Mouse (Mus musculus) embryo, embryonic 9.5 days (tissue): ENCODE measurements around the gene Stxbp1.

Source experiments
- DNase-seq: peaks from one replicate; pipeline ENCODE4 v3.0.0-alpha.2; 2017; ENCODE audit errors: extremely low spot score

Gene Stxbp1

GRCm38 (mm10) chr2:32788581-32788980 is 58.5 kb downstream of the Stxbp1 start:
- DNase-seq: no peak

DNA sequence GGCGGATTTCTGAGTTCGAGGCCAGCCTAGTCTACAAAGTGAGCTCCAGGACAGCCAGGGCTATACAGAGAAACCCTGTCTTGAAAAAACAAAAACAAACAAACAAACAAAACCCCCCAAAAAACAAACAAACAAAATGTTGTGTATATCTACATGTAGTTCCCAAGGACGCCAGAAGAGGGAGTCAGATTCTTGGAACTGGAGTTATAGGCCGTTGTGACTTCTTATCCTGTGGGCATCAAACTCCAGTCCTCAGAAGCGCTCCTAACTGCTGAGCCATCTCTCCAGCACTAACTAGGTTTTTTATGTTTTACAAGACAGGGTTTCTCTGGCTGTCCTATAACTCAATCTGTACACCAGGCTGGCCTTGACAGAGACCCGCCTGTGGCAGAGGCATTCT is 59.9 kb downstream of the Stxbp1 start:
- no peak for DNase-seq

- DNase-seq: no peak
Observed at GRCm38 (mm10) chr2:32784048-32784681, 62.9 kb downstream of the Stxbp1 start, which contains the start of gene Cfap157. Gene Cfap157, minus strand, starts transcription at chr2:32784428.

DNA sequence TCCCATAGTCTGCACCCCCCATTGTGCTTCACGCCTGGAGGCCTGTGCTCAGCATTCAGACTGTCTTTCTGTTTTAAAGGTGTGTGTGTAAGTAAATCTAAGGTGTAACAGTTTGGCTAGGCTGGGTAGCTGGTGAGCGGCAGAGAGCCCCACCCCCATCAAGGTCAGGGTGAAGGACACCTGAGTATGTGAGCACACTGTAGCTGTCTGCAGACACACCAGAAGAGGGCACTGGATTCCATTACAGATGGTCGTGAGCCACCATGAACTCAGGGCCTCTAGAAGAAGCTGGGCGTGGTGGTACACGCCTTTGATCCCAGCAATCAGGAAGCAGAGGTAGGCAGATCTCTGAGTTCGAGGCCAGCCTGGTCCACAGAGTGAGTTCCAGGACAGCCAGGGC is 65.3 kb downstream of the Stxbp1 start:
- no peak for DNase-seq

GRCm38 (mm10) chr2:32779714-32780113 is 67.3 kb downstream of the Stxbp1 start:
- DNase-seq: no peak

DNA sequence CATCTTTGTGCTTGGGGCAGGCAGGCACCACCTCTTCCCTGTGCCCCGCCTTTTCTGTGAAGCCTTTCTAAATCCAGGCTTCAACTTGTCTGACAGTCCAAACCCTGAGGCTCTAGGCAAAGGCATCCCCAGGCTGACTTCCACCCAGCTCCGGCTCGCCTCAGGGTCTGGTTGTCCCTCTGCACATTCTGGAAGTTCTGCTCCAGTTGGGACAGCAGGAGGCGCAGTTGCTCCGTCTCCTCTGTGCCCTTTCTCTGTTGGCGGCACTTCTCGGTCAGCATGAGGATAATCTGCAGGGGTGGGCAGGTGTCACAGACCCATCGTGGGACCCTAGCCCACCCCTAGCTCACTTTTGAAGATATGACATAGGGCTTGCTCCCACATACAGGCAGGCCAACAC is 67.9 kb downstream of the Stxbp1 start:
- DNase-seq: peak; percentile 69

DNA sequence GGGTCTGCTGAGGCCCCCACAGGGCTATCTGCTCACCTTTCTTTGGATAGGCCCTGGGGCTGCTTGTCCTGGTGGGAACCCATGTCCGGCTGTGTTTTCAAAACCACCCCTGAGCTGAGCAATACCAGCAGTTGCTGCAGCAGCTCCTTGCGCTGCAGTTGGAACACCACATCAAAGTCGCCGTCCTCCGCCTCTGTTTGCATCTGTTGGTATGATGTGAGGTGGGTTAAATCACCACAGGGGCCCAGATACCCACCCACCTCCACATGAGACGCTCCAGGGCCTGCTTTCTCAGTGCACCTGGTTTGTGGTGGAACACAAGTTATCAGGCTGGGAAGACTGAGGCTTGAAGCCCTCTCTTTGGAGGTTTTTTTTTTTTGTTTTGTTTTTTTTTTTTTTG is 69.0 kb downstream of the Stxbp1 start:
- DNase-seq: no peak

DNA sequence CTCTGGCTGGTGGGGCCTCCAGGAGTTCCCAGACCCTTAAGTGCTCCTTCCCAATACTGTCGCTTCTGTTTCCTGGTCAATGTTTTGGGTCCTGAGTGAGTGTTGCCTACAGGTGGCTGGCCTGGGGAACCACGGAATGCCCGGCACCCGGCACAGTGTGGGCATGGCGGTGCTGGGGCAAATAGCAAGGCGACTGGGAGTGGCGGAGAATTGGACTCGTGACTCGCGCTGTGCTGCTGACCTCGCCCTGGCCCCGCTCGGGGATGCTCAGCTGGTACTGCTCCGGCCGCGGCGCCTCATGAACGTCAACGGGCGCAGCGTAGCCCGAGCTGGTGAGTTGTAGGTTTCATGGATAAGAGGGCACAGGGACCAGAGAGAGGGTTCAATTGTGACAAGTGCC is 70.9 kb downstream of the Stxbp1 start:
- DNase-seq: no peak

DNA sequence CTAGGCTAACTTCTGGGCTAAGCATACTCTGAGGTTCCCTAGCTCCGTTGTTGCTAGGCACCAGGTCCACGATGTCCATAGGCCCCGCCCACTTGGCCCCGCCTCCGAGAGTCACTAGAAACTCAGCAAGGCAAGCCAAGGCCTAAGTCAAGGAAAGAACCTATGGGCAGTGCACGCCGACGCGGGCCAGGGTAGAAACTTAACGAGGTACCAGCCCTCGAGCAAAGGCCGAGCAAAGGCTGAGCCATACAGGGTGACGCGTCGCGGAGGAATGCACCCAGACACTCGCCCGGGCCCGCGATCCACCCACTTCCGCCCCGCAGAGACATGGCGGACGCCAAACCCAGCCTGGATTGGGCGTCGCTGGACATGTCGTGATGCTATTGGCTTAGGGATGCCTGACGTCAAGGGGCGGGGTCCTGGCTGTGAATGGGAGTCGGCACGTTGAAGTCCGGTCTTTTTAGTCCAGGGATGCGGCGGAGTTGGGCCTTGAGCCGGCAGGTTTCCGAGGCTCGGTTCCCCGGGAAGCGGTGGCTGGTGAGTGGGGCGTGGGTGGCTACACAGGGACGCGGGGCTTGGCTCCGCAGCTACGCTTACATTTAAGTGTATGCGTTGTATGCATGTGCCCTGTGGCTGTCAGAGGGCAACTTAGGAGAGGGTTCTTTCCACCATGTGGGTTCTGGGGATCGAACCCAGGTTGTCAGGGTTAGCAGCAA is 71.5 kb downstream of the Stxbp1 start, which contains the start of the genes Ttc16 and Ptrh1:
TSS of gene Ttc16 (minus strand) at position 275 of the 716 bp plus-strand sequence.
TSS of gene Ptrh1 (plus strand) at position 428 of the 716 bp plus-strand sequence.
- peak; percentile 98 for DNase-seq

DNA sequence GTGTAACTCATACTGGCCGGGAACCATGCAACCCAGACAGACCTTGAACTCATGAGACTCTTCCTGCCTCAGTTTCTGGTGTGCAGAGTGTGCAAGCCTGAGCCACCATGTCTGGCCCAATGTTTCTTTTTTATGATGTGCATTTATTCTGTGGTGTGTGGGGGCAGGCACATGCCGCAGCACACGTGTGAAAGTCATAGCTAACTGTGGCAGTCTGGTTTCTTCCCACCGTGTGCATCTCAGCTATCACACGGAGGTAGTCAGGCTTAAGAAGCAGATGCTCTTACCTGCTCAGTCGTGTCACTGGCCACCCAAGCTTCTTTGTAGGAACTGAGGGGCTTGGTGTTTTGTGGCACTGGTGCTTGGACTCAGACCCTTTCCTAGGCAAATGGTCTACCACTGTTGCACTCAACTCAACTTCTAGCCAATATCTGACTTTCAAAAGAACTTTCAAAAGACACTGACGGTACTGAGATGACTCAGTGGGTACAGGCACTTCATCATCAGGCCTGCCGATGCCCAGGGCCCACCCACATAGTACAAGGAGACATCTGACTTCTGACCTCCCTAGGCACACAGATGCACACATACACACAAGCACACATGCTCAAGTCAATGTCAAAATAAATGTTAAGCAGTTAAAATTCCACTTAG is 74.3 kb downstream of the Stxbp1 start:
- no peak for DNase-seq

DNA sequence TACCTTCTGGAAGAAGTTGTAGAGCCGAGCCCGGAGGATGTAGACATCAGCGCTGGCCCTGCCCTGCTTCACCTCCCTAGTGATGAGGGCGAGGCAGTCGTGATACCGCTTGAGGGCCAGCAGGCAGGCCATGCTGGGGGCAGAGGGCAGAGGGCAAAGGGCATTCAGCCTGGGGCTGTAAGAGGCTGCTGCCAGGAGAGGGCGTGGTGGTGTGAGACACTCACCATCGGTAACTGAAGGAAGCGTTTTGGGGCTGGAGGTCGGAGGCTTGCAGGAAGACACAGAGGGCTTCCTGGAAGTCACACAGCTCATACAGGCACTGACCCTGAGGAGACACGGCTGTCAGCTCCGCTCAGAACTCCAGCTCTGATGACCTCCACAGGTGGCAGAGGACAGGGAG is 75.2 kb downstream of the Stxbp1 start:
- peak; percentile 36 for DNase-seq

DNA sequence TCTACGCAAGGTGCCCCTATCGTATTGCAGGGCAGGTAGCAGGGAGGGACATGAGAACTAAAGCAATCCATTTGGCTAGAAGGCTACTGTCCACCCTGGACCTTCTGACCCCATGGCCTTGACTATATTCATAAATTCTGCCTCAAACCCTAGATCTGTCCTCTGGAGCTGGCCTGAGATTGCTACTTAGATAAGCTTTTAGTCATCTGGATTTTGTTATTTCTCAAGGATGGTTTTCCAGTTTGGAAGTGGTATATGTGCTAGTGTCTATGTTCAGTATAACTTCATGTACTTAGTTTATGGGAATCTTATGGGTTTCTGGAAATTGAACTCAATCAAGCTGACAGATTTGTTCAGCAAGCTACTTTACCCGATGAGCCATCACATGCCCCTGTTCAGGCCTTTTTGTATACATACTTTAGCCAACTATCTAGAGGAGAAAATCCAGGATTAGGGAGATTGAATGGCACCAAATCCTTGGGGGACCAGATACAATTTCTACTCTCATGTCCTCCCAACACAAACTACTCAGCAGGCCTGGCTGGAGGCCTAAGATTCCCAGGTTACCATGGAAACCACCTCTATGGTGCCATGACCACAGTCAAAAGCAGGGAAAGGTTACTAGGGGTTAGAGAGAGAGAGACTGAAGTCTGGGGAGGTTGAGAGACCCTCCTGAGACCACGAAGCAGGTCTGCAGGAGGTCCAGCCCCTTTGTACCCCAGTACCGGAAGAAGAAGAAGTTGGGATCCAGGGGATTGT is 77.5 kb downstream of the Stxbp1 start:
- DNase-seq: no peak

DNA sequence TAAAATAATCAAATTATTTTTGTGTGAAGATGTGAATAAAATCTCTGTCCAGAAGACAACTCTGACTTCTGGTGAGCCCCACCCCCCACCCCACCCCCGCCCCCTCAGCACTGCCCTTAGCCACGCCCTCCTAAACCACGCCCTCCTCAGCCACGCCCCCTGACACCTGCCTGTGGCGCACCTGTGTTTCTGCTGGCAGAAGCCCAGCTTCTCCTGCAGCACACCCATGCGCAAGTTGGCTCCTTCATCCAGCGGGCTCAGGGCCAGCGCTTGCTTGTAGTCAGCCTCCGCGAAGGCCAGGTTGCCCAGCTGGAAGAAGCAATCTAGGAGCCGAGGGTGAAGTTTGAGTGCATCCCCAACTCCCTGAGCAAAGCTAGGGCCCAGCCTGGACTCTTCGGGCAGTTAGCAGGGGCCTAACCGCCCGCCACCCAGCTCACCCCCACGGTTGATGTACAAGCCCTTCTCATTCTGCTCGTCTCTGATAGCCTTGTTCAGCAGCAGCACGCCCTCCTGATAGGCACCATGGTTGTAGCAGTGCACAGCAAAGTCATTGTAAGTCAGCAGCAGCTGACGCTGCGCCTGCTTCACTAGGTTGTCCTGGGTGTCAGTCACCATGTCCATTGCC is 78.3 kb downstream of the Stxbp1 start:
- DNase-seq: no peak

DNA sequence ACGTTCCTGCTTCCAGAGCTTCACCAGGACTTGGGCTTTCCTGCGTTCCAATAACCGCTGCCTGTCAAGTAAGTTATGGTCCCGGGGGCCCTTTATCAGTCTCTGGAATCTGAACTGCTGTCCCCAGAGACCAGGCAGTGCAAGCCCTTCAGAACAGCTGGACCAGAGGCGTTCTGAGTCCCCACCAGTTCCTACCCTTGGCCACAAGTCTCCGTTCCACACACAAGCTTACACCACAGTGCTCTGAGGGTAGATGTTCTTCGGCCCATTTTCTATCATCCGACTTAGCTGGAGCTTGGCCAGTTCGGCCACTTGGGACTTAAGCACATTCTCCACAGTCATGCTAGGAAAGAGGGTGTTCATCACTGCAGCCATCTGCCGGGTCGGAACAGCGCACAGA is 79.8 kb downstream of the Stxbp1 start:
- no peak for DNase-seq

- DNase-seq: no peak
Observed at GRCm38 (mm10) chr2:32763353-32763752, 83.7 kb downstream of the Stxbp1 start.

DNA sequence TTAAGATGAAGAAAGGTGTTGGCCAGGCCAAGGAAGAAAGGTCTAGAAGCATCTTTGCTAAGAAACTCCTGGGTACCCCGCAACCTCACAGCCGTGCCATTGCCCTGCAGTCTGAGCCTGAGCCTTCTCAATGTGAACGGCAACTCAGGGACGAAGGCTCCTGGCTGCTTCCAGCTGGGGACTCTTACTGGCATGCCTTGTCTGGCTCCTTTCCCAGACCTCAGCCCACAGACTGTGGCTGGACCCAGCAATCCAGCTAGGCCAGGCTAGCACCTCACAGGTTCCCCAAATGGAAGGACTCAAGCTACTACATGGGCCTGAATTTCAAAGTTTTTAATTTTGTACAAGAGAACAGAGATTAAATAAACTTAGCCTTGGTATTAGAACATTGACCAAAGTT is 85.2 kb downstream of the Stxbp1 start:
- no peak for DNase-seq

GRCm38 (mm10) chr2:32761361-32761760 is 85.7 kb downstream of the Stxbp1 start:
- no peak for DNase-seq

DNA sequence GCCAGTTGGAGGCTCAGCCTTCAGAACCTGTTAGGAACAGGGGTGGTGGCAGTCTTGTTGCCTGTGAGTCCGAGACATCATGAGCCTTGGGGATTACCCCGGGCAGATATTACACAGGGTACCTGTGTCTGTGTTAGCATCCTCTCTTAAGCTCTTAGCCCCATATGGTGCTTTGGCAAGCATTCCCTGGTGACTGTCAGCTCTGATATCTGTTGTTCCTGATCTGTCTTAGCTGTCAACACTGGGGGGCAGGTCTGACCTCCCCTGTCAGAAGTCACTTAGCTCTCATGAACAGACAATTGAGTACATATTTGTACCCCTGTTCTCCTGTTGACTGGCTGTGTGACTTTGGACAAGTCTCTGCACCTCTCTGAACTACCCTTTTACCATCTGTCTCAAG is 88.0 kb downstream of the Stxbp1 start:
- DNase-seq: no peak

GRCm38 (mm10) chr2:32758503-32758902 is 88.5 kb downstream of the Stxbp1 start:
- no peak for DNase-seq

DNA sequence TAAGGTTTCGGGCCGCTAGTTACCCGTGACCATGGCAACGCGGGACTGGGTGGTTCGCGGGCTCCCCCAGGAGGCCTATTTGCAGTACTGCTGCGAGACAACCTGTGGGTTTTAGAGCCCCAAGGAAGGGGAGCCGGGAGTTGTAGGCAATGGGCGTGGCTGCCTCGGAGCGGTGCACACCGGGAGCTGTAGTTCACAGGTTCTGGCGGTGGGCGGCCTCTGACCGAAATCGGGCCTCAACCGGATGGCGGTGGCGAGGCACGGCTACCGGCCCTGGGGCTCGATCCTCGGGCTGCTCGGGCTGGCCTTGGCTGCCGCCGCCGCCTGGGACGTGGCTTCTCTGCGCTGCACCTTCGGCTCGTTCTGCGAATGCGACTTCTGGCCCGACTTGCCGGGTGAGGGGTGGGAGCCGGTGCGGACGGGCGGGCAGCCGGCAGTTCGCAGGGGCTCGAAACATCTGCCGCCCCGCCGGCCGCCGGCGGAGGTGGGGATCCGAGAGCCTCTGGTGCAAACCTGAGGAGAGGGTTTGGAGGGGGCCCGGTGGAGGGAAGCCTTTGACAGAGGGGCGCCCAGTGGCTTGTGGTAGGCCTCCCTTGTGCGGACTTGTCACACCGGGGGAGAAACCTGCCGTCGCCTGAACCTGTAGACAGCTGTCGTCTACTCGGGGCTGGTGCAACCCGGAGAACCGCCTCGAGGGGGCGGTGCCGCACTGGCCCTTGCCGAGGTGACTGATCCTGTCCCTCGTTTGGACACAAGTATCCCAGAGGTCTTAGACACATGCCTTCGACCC is 89.8 kb downstream of the Stxbp1 start, which contains the start of gene Tor2a:
TSS of gene Tor2a (plus strand) at position 179 of the 790 bp plus-strand sequence.
- DNase-seq: peak; percentile 97

GRCm38 (mm10) chr2:32756674-32757055 is 90.4 kb downstream of the Stxbp1 start:
- DNase-seq: no peak
